Mouse (Mus musculus): ENCODE data around the gene Kcnj14.

- TF ChIP-seq TAL1 (conservative IDR thresholded peaks at IDR 0.05; ENCODE audit: low read depth, low read length), result no peak
- TF ChIP-seq POLR2AphosphoS5 (IDR thresholded peaks at IDR 0.05; ENCODE audit: insufficient replicate concordance, low read depth, low read length), result no peak
- TF ChIP-seq CTCF (IDR thresholded peaks at IDR 0.05; ENCODE audit: low read depth, low read length), result no peak
- TF ChIP-seq GATA1 (IDR thresholded peaks at IDR 0.05; ENCODE audit: borderline replicate concordance, low read length), result no peak
- TF ChIP-seq GATA2 (IDR thresholded peaks at IDR 0.05; ENCODE audit: borderline replicate concordance, low read depth, low read length), result no peak
Observed at GRCm38 (mm10) chr7:45833148-45833790, 8.7 kb upstream of the Kcnj14 start.
